ENCODE assay signal across 17 mouse cellular contexts in the genomic region with DNA sequence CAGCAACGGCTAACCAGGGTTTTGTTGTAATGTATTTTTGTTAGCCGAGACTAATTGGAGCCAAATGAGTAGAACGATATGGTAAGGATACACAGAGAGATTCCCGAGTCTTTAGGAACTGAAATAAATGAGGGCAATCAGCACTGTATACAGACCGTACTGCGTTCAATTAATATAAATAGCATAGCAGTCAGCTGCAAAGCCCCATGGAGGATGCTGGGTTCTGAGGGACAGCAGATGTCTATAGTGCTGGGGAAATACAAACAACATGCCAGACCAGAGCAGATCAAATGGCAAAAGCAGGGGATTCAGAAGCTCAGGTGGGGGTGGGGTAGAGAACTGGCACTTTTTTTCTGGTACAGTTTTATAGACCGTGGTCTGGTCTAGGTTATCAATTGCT. TPM values are rescaled to one million over a fixed set of nuclear protein-coding genes. Genes with fewer than 3 reads are reported as not detected.
DNase-seq lines count a peak whose midpoint lies in the region; ATAC-seq lines count a peak whose summit lies in the region.
"Had no signal": no experiment of that assay in that cellular context is flagged by ENCODE, and none has a peak within 500 bp of the region (broad histone marks: within the 10 kb centered on the region; RNA-seq: fewer than 3 reads in every experiment).

No protein-coding gene starts in this region.

- no peaks in the 10 kb centered on the region for H3K4me1 ChIP-seq in forebrain, embryonic 11.5 days (replicated peaks; ENCODE audit: control insufficient read depth, insufficient read depth, low read length)
- H3K4me1 ChIP-seq in forebrain, embryonic 16.5 days (replicated peaks; ENCODE audit: control insufficient read depth, insufficient read depth, low read length) = peaks cover 3% of the 10 kb centered on the region; the same call in 1 of the 2 replicates
- H3K4me1 ChIP-seq in kidney, embryonic 16.5 days (ENCODE audit: insufficient read depth, low read length) = peaks cover 12% of the 10 kb centered on the region; the same call in 1 of the 2 replicates
- 0 out of 2 replicates have a peak, but pooled peaks cover 2% of the 10 kb centered on the region for H3K4me1 ChIP-seq in embryonic facial prominence, embryonic 12.5 days

- no peaks in the 10 kb centered on the region for H3K36me3 ChIP-seq in forebrain, embryonic 11.5 days (ENCODE audit: control insufficient read depth, insufficient read depth, low read length)
- H3K36me3 ChIP-seq in forebrain, embryonic 16.5 days (ENCODE audit: control insufficient read depth, insufficient read depth) = no peaks in the 10 kb centered on the region
- H3K36me3 ChIP-seq in kidney, embryonic 16.5 days (ENCODE audit: insufficient read depth, low read length) = no peaks in the 10 kb centered on the region
- no peaks in the 10 kb centered on the region for H3K36me3 ChIP-seq in embryonic facial prominence, embryonic 12.5 days
- H3K36me3 ChIP-seq: hindbrain, embryonic 13.5 days had no signal

- no peak overlapping the region for H3K27ac ChIP-seq in forebrain, embryonic 11.5 days (ENCODE audit: low read depth, low read length)
- H3K27ac ChIP-seq in forebrain, embryonic 16.5 days (ENCODE audit: low read length) = no peak overlapping the region
- H3K27ac ChIP-seq in kidney, embryonic 16.5 days (ENCODE audit: low read length) = no peak overlapping the region
- H3K27ac ChIP-seq in embryonic facial prominence, embryonic 12.5 days = no peak overlapping the region
- H3K27ac ChIP-seq: hindbrain, embryonic 13.5 days had no signal

- no peaks in the 10 kb centered on the region for H3K27me3 ChIP-seq in forebrain, embryonic 11.5 days (ENCODE audit: control insufficient read depth, insufficient read depth, low read length)
- H3K27me3 ChIP-seq in forebrain, embryonic 16.5 days (replicated peaks; ENCODE audit: control insufficient read depth, insufficient read depth, low read length) = no peaks in the 10 kb centered on the region
- no peaks in the 10 kb centered on the region for H3K27me3 ChIP-seq in kidney, embryonic 16.5 days (ENCODE audit: insufficient read depth, low read length)
- no peaks in the 10 kb centered on the region for H3K27me3 ChIP-seq in embryonic facial prominence, embryonic 12.5 days
- H3K27me3 ChIP-seq: hindbrain, embryonic 13.5 days had no signal

- no peaks in the 10 kb centered on the region for H3K9me3 ChIP-seq in forebrain, embryonic 11.5 days (ENCODE audit: control insufficient read depth, low read length)
- H3K9me3 ChIP-seq in forebrain, embryonic 16.5 days (ENCODE audit: control insufficient read depth, low read length) = no peaks in the 10 kb centered on the region
- no peaks in the 10 kb centered on the region for H3K9me3 ChIP-seq in kidney, embryonic 16.5 days (ENCODE audit: low read length)
- no peaks in the 10 kb centered on the region for H3K9me3 ChIP-seq in embryonic facial prominence, embryonic 12.5 days
- H3K9me3 ChIP-seq: hindbrain, embryonic 13.5 days had no signal

- no peak overlapping the region for H3K4me3 ChIP-seq in forebrain, embryonic 11.5 days (ENCODE audit: low read depth, low read length)
- no peak overlapping the region for H3K4me3 ChIP-seq in forebrain, embryonic 16.5 days (replicated peaks; ENCODE audit: low read length)
- H3K4me3 ChIP-seq in kidney, embryonic 16.5 days (ENCODE audit: low read length) = no peak overlapping the region
- no peak overlapping the region for H3K4me3 ChIP-seq in embryonic facial prominence, embryonic 12.5 days
- H3K4me3 ChIP-seq: hindbrain, embryonic 13.5 days; myocyte had no signal

- no peak overlapping the region for H3K9ac ChIP-seq in forebrain, embryonic 11.5 days (ENCODE audit: low read length)
- no peak overlapping the region for H3K9ac ChIP-seq in forebrain, embryonic 16.5 days (replicated peaks; ENCODE audit: low read depth, low read length)
- no peak overlapping the region for H3K9ac ChIP-seq in kidney, embryonic 16.5 days (replicated peaks; ENCODE audit: low read length)
- no peak overlapping the region for H3K9ac ChIP-seq in embryonic facial prominence, embryonic 12.5 days
- H3K9ac ChIP-seq: hindbrain, embryonic 13.5 days had no signal

- no peak overlapping the region for H3K4me2 ChIP-seq in forebrain, embryonic 11.5 days (ENCODE audit: low read depth, low read length, severe bottlenecking)
- H3K4me2 ChIP-seq in forebrain, embryonic 16.5 days (ENCODE audit: low read length) = no peak overlapping the region
- H3K4me2 ChIP-seq in kidney, embryonic 16.5 days (replicated peaks; ENCODE audit: low read depth, low read length) = no peak overlapping the region; the same call in 1 of the 2 replicates
- H3K4me2 ChIP-seq in embryonic facial prominence, embryonic 12.5 days (replicated peaks) = no peak overlapping the region
- H3K4me2 ChIP-seq: hindbrain, embryonic 13.5 days; liver, embryonic 11.5 days had no signal

- no peak for DNase-seq in forebrain, embryonic 11.5 days (ENCODE audit: low spot score)
- DNase-seq in kidney, postnatal 10 days = no peak
- peak; percentile 21 for DNase-seq in retina, embryonic 14.5 days (ENCODE audit: low spot score)
- no peak for DNase-seq in cerebellum, adult 9-10 months
- DNase-seq in cerebellum, adult 11-12 months = no peak
- DNase-seq: cerebellum, postnatal 14 days; gastrocnemius, postnatal 14 days; kidney, postnatal 4 days; midbrain, embryonic 14.5 days; thymus, postnatal 25 days had no signal

- 0 out of 2 replicates have a peak, but pooled peaks have one; percentile 5 for ATAC-seq in forebrain, embryonic 11.5 days (replicated peaks; ENCODE audit: low FRiP score)
- ATAC-seq in forebrain, embryonic 16.5 days = no peak
- ATAC-seq in kidney, embryonic 16.5 days (ENCODE audit: low FRiP score, low TSS enrichment) = 0 out of 2 replicates have a peak, but pooled peaks have one; percentile 42
- ATAC-seq in embryonic facial prominence, embryonic 12.5 days (ENCODE audit: insufficient number of reproducible peaks, insufficient read depth, low FRiP score, low TSS enrichment) = peak; percentile 80; the same call in 1 of the 2 replicates
- ATAC-seq: intestine, postnatal 0 days had no signal

- 64% methylated on average over 7 of the region's 7 CpGs for WGBS in forebrain, embryonic 11.5 days
- 31% methylated on average over 7 of the region's 7 CpGs for WGBS in forebrain, embryonic 16.5 days
- WGBS in kidney, embryonic 16.5 days = 31% methylated on average over 7 of the region's 7 CpGs
- 25% methylated on average over 7 of the region's 7 CpGs for WGBS in embryonic facial prominence, embryonic 12.5 days

RNA-seq across cellular contexts. Expression of a gene that starts 51.9 kb away (rescaled TPM):
- 28.9 and 33.0 TPM in 2 replicates for polyA plus RNA-seq in forebrain, embryonic 11.5 days (2014; fragmentation: Nextera tagmentation; extraction: Ambion mirVana)
- polyA plus RNA-seq in forebrain, embryonic 16.5 days (2015; fragmentation: Nextera tagmentation; extraction: Ambion mirVana) = 19.0 and 25.2 TPM in 2 replicates
- polyA plus RNA-seq in kidney, embryonic 16.5 days (2015; fragmentation: Nextera tagmentation; extraction: Ambion mirVana) = 20.4 and 21.3 TPM in 2 replicates
- polyA plus RNA-seq in embryonic facial prominence, embryonic 12.5 days (2016; fragmentation: Nextera tagmentation; extraction: Ambion mirVana) = 27.7 and 28.9 TPM in 2 replicates
